Mouse (Mus musculus) olfactory bulb, adult 2 months (tissue): Measurements from ENCODE around the gene Tmprss11g. TPM values are rescaled to one million over a fixed set of nuclear protein-coding genes. Genes with fewer than 3 reads are reported as not detected.

Experiments
- H3K27ac ChIP-seq: fragments of 200-500 bp; 2 replicates; pipeline ENCODE4 v1.5.1; 2012; ENCODE audit warnings: low read depth, low read length; ENCODE audit not compliant: insufficient read depth
- H3K4me1 ChIP-seq: fragments of 200-500 bp; 2 replicates; pipeline ENCODE4 v1.6.1; 2012; ENCODE audit warnings: low read length; ENCODE audit not compliant: control insufficient read depth, insufficient read depth
- H3K4me3 ChIP-seq: fragments of 200-500 bp; 2 replicates; pipeline ENCODE4 v1.5.1; 2012; ENCODE audit warnings: mild to moderate bottlenecking, low read depth, low read length, moderate library complexity; ENCODE audit not compliant: insufficient read depth
- CTCF ChIP-seq: fragments of 200-500 bp; IDR thresholded peaks from 2 replicates; pipeline ENCODE4 v1.5.1; 2012; ENCODE audit warnings: low read depth, mild to moderate bottlenecking, low read length, moderate library complexity; ENCODE audit not compliant: insufficient read depth
- POLR2A ChIP-seq: fragments of 200-500 bp; IDR thresholded peaks from 2 replicates; pipeline ENCODE4 v1.6.1; 2012; ENCODE audit warnings: mild to moderate bottlenecking, low read depth, low read length, moderate library complexity; ENCODE audit not compliant: insufficient read depth
- WGBS: fragments of 180-500 bp; shearing (Covaris S2); methylation state at CpG from one replicate; pipeline ENCODE4 v1.1.7; 2018; 5-methylcytosine and 5-hydroxymethylcytosine counted together
- polyA plus RNA-seq: library from polyadenylated mRNA; stranded (reverse); fragments of >200 nt; gene quantifications from 2 replicates; pipeline ENCODE4 v1.2.4, GENCODE M21; 2012; ENCODE audit warnings: low replicate concordance; ENCODE audit not compliant: missing spikeins, insufficient read depth, insufficient read length

Tmprss11g gene
- polyA plus RNA-seq = not detected in 2 replicates

- H3K4me3 ChIP-seq = no peak within 1 kb of the TSS
- no peak within 1 kb of the TSS for H3K27ac ChIP-seq
- TF ChIP-seq POLR2A (no peak), CTCF (no peak)
- no peaks in the 10 kb centered on the region for H3K4me1 ChIP-seq
- WGBS = 83% methylated on average over 9 of the region's 9 CpGs
Measured at GRCm38 (mm10) chr5:86518500-86518899, at the start of gene Tmprss11g. Gene Tmprss11g, minus strand, starts transcription at chr5:86518600.

GRCm38 (mm10) chr5:86546693-86547092 lies 28.3 kb upstream of the Tmprss11g start:
- Histone ChIP-seq H3K4me3 (no peak overlapping the region), H3K27ac (no peak overlapping the region), H3K4me1 (no peaks in the 10 kb centered on the region)
- WGBS = 92% methylated on average over 2 of the region's 2 CpGs
- TF ChIP-seq CTCF (no peak), POLR2A (no peak)

- WGBS = 83% methylated on average over 3 of the region's 3 CpGs
- Histone ChIP-seq H3K4me3 (no peak overlapping the region), H3K27ac (no peak overlapping the region), H3K4me1 (no peaks in the 10 kb centered on the region)
- no peak for TF ChIP-seq CTCF
- TF ChIP-seq POLR2A = no peak
Measured at GRCm38 (mm10) chr5:86540601-86541000, 22.2 kb upstream of the Tmprss11g start.

GRCm38 (mm10) chr5:86528725-86529124 lies 10.3 kb upstream of the Tmprss11g start:
- 40% methylated on average over 2 of the region's 2 CpGs for WGBS
- H3K4me3 ChIP-seq = no peak overlapping the region
- H3K4me1 ChIP-seq = no peaks in the 10 kb centered on the region
- TF ChIP-seq CTCF = no peak
- TF ChIP-seq POLR2A = no peak
- H3K27ac ChIP-seq = no peak overlapping the region

GRCm38 (mm10) chr5:86511538-86511937 lies 6.9 kb downstream of the Tmprss11g start:
- Histone ChIP-seq H3K4me3 (no peak overlapping the region), H3K27ac (no peak overlapping the region), H3K4me1 (no peaks in the 10 kb centered on the region)
- 30% methylated on average over 5 of the region's 5 CpGs for WGBS
- no peak for TF ChIP-seq CTCF

- TF ChIP-seq CTCF (no peak), POLR2A (no peak)
- Histone ChIP-seq H3K4me3 (no peak overlapping the region), H3K4me1 (no peaks in the 10 kb centered on the region), H3K27ac (no peak overlapping the region)
- 60% methylated on average over 1 of the region's 1 CpGs for WGBS
Measured at GRCm38 (mm10) chr5:86493453-86493852, 24.9 kb downstream of the Tmprss11g start.

- Histone ChIP-seq H3K4me1 (no peaks in the 10 kb centered on the region), H3K4me3 (no peak overlapping the region), H3K27ac (no peak overlapping the region)
- no peak for TF ChIP-seq POLR2A
- no peak for TF ChIP-seq CTCF
- WGBS = 75% methylated on average over 2 of the region's 2 CpGs
Measured at GRCm38 (mm10) chr5:86482562-86482961, 35.8 kb downstream of the Tmprss11g start.

GRCm38 (mm10) chr5:86482031-86482430 lies 36.4 kb downstream of the Tmprss11g start:
- no peak for TF ChIP-seq CTCF
- no peak for TF ChIP-seq POLR2A
- no peaks in the 10 kb centered on the region for H3K4me1 ChIP-seq
- H3K4me3 ChIP-seq = no peak overlapping the region
- H3K27ac ChIP-seq = no peak overlapping the region
- WGBS = 93% methylated on average over 1 of the region's 1 CpGs

- Histone ChIP-seq H3K4me3 (no peak overlapping the region), H3K27ac (no peak overlapping the region), H3K4me1 (no peaks in the 10 kb centered on the region)
- no peak for TF ChIP-seq POLR2A
- TF ChIP-seq CTCF = no peak
- 78% methylated on average over 9 of the region's 9 CpGs for WGBS
Measured at GRCm38 (mm10) chr5:86473859-86474258, 44.5 kb downstream of the Tmprss11g start.

GRCm38 (mm10) chr5:86468890-86469289 lies 49.5 kb downstream of the Tmprss11g start, which contains the start of gene Tmprss11a:
Gene Tmprss11a, minus strand, starts transcription at chr5:86468990.
- H3K27ac ChIP-seq = no peak within 1 kb of the TSS
- WGBS = 71% methylated on average over 4 of the region's 4 CpGs
- no peaks in the 10 kb centered on the region for H3K4me1 ChIP-seq
- no peak within 1 kb of the TSS for H3K4me3 ChIP-seq
- no peak for TF ChIP-seq POLR2A
- TF ChIP-seq CTCF = no peak
